ENCODE assay signal across 8 mouse cellular contexts in genomic region chr10:80939671-80940070, GRCm38 (mm10). TPM values are rescaled to one million over a fixed set of nuclear protein-coding genes. Genes with fewer than 3 reads are reported as not detected.
A peak's percentile ranks its signal among the peaks of the same experiment; 100 is the strongest.
DNase-seq lines count a peak whose midpoint lies in the region; ATAC-seq and TF ChIP-seq lines count a peak whose summit lies in the region.

No protein-coding gene starts in this region.

- no peak for TF ChIP-seq CTCF in G1E (IDR thresholded peaks at IDR 0.05; ENCODE audit: low read depth, low read length)
- TF ChIP-seq CTCF in layer of hippocampus, adult 2 months (conservative IDR thresholded peaks at IDR 0.05): no peak
- no peak for TF ChIP-seq CTCF in lung, adult 2 months (IDR thresholded peaks at IDR 0.05; ENCODE audit: insufficient read depth, low read length)

- peak; percentile 69; the same call in 1 of the 2 replicates for TF ChIP-seq POLR2A in lung, adult 2 months (IDR thresholded peaks at IDR 0.05; ENCODE audit: borderline replicate concordance, extremely low read depth, low read depth, low read length)

- DNase-seq in G1E (ENCODE audit: low spot score): peak; percentile 72
- peak; percentile 73 for DNase-seq in cerebellum, adult 11 months
- DNase-seq in heart, postnatal 25 days (ENCODE audit: low spot score): peak; percentile 75
- DNase-seq in layer of hippocampus, adult 2 months (ENCODE audit: low spot score in 2 of 2): peak in 1 of 2 experiments; percentile 73
- peak; percentile 86 for DNase-seq in lung, adult 2 months
- DNase-seq in testis, postnatal 14 days (ENCODE audit: low spot score): peak; percentile 84

- H3K36me3 ChIP-seq in G1E (replicated peaks): no peaks in the 10 kb centered on the region
- no peaks in the 10 kb centered on the region for H3K36me3 ChIP-seq in forebrain, embryonic 15.5 days
- no peaks in the 10 kb centered on the region for H3K36me3 ChIP-seq in neural tube, embryonic 15.5 days

- 3% methylated on average over 28 of the region's 28 CpGs for WGBS in forebrain, embryonic 15.5 days
- 2% methylated on average over 28 of the region's 28 CpGs for WGBS in lung, adult 2 months
- 3% methylated on average over 28 of the region's 28 CpGs for WGBS in neural tube, embryonic 15.5 days

- peak overlapping the region; percentile 76 for H3K4me2 ChIP-seq in forebrain, embryonic 15.5 days (replicated peaks)
- H3K4me2 ChIP-seq in neural tube, embryonic 15.5 days: peak overlapping the region; percentile 73

- intact Hi-C loops in heart, postnatal 25 days (cut with DNase I): no loop called here

- ATAC-seq in G1E (ENCODE audit: extremely low read depth, insufficient number of reproducible peaks, low FRiP score, poor library complexity, severe bottlenecking): peak; percentile 40; the same call in 1 of the 2 replicates
- ATAC-seq in forebrain, embryonic 15.5 days (replicated peaks): peak; percentile 65
- ATAC-seq in neural tube, embryonic 15.5 days (ENCODE audit: low FRiP score): peak; percentile 76

- H3K27ac ChIP-seq in forebrain, embryonic 15.5 days (replicated peaks): peak overlapping the region; percentile 68
- peak overlapping the region; percentile 46; the same call in 1 of the 2 replicates for H3K27ac ChIP-seq in layer of hippocampus, adult 2 months
- peak overlapping the region; percentile 80 for H3K27ac ChIP-seq in neural tube, embryonic 15.5 days (replicated peaks)

- peak overlapping the region; percentile 54 for H3K9ac ChIP-seq in forebrain, embryonic 15.5 days (replicated peaks)
- peak overlapping the region; percentile 37 for H3K9ac ChIP-seq in neural tube, embryonic 15.5 days (replicated peaks)

- H3K4me3 ChIP-seq in G1E (ENCODE audit: low read depth, low read length): peak overlapping the region; percentile 70
- H3K4me3 ChIP-seq in forebrain, embryonic 15.5 days: peak overlapping the region; percentile 44
- H3K4me3 ChIP-seq in layer of hippocampus, adult 2 months: peak overlapping the region; percentile 55
- H3K4me3 ChIP-seq in lung, adult 2 months (replicated peaks; ENCODE audit: extremely low read depth, low read depth, low read length): peak overlapping the region; percentile 13
- H3K4me3 ChIP-seq in neural tube, embryonic 15.5 days (replicated peaks): peak overlapping the region; percentile 35

- H3K9me3 ChIP-seq in G1E (replicated peaks): no peaks in the 10 kb centered on the region
- H3K9me3 ChIP-seq in forebrain, embryonic 15.5 days: no peaks in the 10 kb centered on the region
- H3K9me3 ChIP-seq in neural tube, embryonic 15.5 days (replicated peaks): no peaks in the 10 kb centered on the region

- H3K27me3 ChIP-seq in G1E (ENCODE audit: insufficient read depth, low read length): peaks cover 80% of the 10 kb centered on the region
- peaks cover 7% of the 10 kb centered on the region for H3K27me3 ChIP-seq in forebrain, embryonic 15.5 days
- peaks cover 24% of the 10 kb centered on the region for H3K27me3 ChIP-seq in neural tube, embryonic 15.5 days (replicated peaks)

- H3K4me1 ChIP-seq in G1E (ENCODE audit: insufficient read depth, low read depth, low read length): peaks cover 47% of the 10 kb centered on the region
- H3K4me1 ChIP-seq in forebrain, embryonic 15.5 days: peaks cover 50% of the 10 kb centered on the region
- peaks cover 45% of the 10 kb centered on the region for H3K4me1 ChIP-seq in lung, adult 2 months (ENCODE audit: control insufficient read depth, insufficient read depth, low read length)
- H3K4me1 ChIP-seq in neural tube, embryonic 15.5 days: peaks cover 59% of the 10 kb centered on the region

RNA-seq across cellular contexts. Expression of gene Gadd45b, which starts 9.8 kb away (rescaled TPM):
- total RNA-seq in G1E (2014; fragmentation: Nextera tagmentation): 2.1 and 5.7 TPM in 2 replicates
- 1.1 and 1.9 TPM in 2 replicates for total RNA-seq in G1E (2017)
- polyA plus RNA-seq in G1E (2012): 2.8 and 3.7 TPM in 2 replicates
- 5.5 and 5.9 TPM in 2 replicates for polyA plus RNA-seq in forebrain, embryonic 15.5 days (2015; fragmentation: Nextera tagmentation; extraction: Ambion mirVana)
- total RNA-seq in heart, postnatal 25 days (2021): 10 to 100 TPM in 1 of 2 experiments, 1 to 10 TPM in 1; 8.2 to 14.1 TPM
- 10 to 100 TPM; 17.0 to 17.5 TPM for total RNA-seq in layer of hippocampus, adult 2 months (2021)
- 103 and 120 TPM in 2 replicates for polyA plus RNA-seq in lung, adult 2 months (2012; rRNA removed)
- 9.0 and 11.1 TPM in 2 replicates for polyA plus RNA-seq in neural tube, embryonic 15.5 days (2015; fragmentation: Nextera tagmentation; extraction: Ambion mirVana)

RNA-seq across cellular contexts. Expression of gene Lmnb2, which starts 21.6 kb away (rescaled TPM):
- total RNA-seq in G1E (2014; fragmentation: Nextera tagmentation): 3.0 and 3.1 TPM in 2 replicates
- 4.8 and 5.5 TPM in 2 replicates for total RNA-seq in G1E (2017)
- polyA plus RNA-seq in G1E (2012): 10.2 and 11.9 TPM in 2 replicates
- polyA plus RNA-seq in forebrain, embryonic 15.5 days (2015; fragmentation: Nextera tagmentation; extraction: Ambion mirVana): 50.6 and 53.5 TPM in 2 replicates
- total RNA-seq in heart, postnatal 25 days (2021): 1 to 10 TPM; 4.6 to 5.6 TPM
- 10 to 100 TPM; 20.8 to 21.9 TPM for total RNA-seq in layer of hippocampus, adult 2 months (2021)
- 9.4 and 11.3 TPM in 2 replicates for polyA plus RNA-seq in lung, adult 2 months (2012; rRNA removed)
- polyA plus RNA-seq in neural tube, embryonic 15.5 days (2015; fragmentation: Nextera tagmentation; extraction: Ambion mirVana): 39.0 and 39.9 TPM in 2 replicates

RNA-seq across cellular contexts. Expression of gene Timm13, which starts 38.9 kb away (rescaled TPM):
- total RNA-seq in G1E (2014; fragmentation: Nextera tagmentation) (34.0 and 51.2 TPM in 2 replicates), G1E (2017) (70.4 and 75.5 TPM in 2 replicates)
- polyA plus RNA-seq in G1E (2012): 295 and 345 TPM in 2 replicates
- 326 and 357 TPM in 2 replicates for polyA plus RNA-seq in forebrain, embryonic 15.5 days (2015; fragmentation: Nextera tagmentation; extraction: Ambion mirVana)
- 100 to 1,000 TPM; 143 to 148 TPM for total RNA-seq in heart, postnatal 25 days (2021)
- total RNA-seq in layer of hippocampus, adult 2 months (2021): 100 to 1,000 TPM; 134 to 145 TPM
- 157 and 196 TPM in 2 replicates for polyA plus RNA-seq in lung, adult 2 months (2012; rRNA removed)
- polyA plus RNA-seq in neural tube, embryonic 15.5 days (2015; fragmentation: Nextera tagmentation; extraction: Ambion mirVana): 333 and 359 TPM in 2 replicates

Comparison
In these comparisons a context has a peak if more than half of its experiments do, and no peak if none do; other contexts are left out.
1. H3K4me3 ChIP-seq: peak in every context shown above with its lines; median percentile 70 in G1E; 55 in layer of hippocampus, adult 2 months; 44 in forebrain, embryonic 15.5 days; 35 in neural tube, embryonic 15.5 days; 13 in lung, adult 2 months.